Mouse (Mus musculus): ENCODE measurements around the gene Adamtsl1. TPM values are rescaled to one million over a fixed set of nuclear protein-coding genes. Genes with fewer than 3 reads are reported as not detected.

Gene Adamtsl1
- total RNA-seq, 2 experiments from 2014 or later: 4.3 to 5.5 TPM

DNA sequence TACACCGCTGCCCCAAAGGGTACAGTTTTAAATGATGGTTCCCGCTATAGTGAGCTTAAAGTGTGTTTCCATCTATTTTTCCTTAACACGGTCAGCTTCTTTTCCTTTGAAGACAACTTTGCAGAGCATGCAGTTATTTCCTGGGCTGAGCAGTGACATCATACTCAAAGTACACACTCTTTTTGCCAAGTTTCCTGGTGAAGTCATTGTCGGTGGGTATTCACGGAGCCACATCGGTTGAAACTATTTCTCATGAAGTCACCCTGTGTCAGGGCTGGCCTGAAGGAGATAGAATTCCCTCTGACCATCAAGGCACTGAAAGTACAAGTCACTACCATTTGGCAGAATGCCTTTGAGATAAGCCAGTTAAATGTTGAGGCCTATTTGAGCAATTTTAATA lies 45.8 kb downstream of the Adamtsl1 start:
- DNase-seq (ENCODE audit: extremely low spot score in 1 of 2, low spot score in 2 of 2): no peak
- intact Hi-C loops (cut with DNase I): no loop called here

DNA sequence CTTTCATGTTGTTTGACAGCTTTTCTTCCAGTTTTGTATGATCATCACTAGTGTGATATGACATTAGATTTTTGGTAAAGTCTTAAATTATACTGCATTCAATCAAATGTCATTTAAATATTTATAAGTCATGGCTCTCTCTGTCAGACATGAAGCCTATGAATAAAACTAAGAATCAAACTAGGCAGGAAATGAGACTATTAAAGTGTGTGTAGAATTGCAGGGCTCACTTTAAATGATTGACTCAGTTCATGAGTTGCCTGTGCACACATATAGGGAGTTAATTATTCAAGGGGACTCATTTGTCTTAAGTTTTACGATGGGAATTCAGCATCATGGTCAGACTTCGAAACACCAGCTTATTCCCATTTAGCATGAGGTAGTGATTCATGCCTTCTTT lies 71.5 kb downstream of the Adamtsl1 start:
- no peak for DNase-seq (ENCODE audit: extremely low spot score in 1 of 2, low spot score in 2 of 2)
- intact Hi-C loops (cut with DNase I): no loop called here
- Histone ChIP-seq H3K27ac (no peak overlapping the region), H3K4me3 (no peak overlapping the region)
- TF ChIP-seq CTCF (IDR thresholded peaks at IDR 0.05): no peak

More for the DNA sequence above, 45.8 kb downstream of the Adamtsl1 start:
- Histone ChIP-seq H3K27ac (no peak overlapping the region), H3K4me3 (no peak overlapping the region)
- TF ChIP-seq CTCF (IDR thresholded peaks at IDR 0.05): no peak

- H3K27ac ChIP-seq: no peak overlapping the region
- intact Hi-C loops (cut with DNase I): no loop called here
- no peak for DNase-seq (ENCODE audit: extremely low spot score in 1 of 2, low spot score in 2 of 2)
- TF ChIP-seq CTCF (IDR thresholded peaks at IDR 0.05): no peak
- no peak overlapping the region for H3K4me3 ChIP-seq
These were observed 75.0 kb downstream of the Adamtsl1 start for GRCm38 (mm10) chr4:85588928-85589327.

GRCm38 (mm10) chr4:85591037-85591436 lies 77.1 kb downstream of the Adamtsl1 start:
- no peak overlapping the region for H3K27ac ChIP-seq
- DNase-seq (ENCODE audit: extremely low spot score in 1 of 2, low spot score in 2 of 2): no peak
- intact Hi-C loops (cut with DNase I): no loop called here
- TF ChIP-seq CTCF (IDR thresholded peaks at IDR 0.05): no peak
- H3K4me3 ChIP-seq: no peak overlapping the region

GRCm38 (mm10) chr4:85594159-85594558 lies 80.2 kb downstream of the Adamtsl1 start:
- no peak for TF ChIP-seq CTCF (IDR thresholded peaks at IDR 0.05)
- intact Hi-C loops (cut with DNase I): no loop called here
- DNase-seq (ENCODE audit: extremely low spot score in 1 of 2, low spot score in 2 of 2): no peak
- no peak overlapping the region for H3K27ac ChIP-seq
- H3K4me3 ChIP-seq: no peak overlapping the region

DNA sequence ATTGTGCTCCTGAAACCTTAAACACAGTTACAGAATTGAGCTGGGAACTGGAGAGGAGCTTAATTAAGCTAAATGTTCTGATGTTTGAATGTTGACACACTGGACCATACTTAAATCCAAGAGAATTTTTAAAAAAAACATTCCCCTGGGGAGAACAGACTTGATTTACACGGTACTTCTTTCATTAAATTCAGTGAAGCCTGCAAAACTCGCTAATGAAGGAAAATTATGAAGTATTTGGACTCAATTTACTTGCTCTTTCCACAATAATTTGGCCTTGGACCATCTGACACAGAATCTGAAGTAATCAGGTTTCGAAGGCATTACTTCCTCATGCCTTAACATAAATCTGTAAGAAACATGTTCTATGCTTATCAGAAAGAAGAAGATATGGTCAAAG lies 99.4 kb downstream of the Adamtsl1 start:
- intact Hi-C loops (cut with DNase I): no loop called here
- no peak for TF ChIP-seq CTCF (IDR thresholded peaks at IDR 0.05)
- H3K27ac ChIP-seq: no peak overlapping the region

GRCm38 (mm10) chr4:85618746-85619145 lies 104.8 kb downstream of the Adamtsl1 start:
- intact Hi-C loops (cut with DNase I): no loop called here
- no peak for TF ChIP-seq CTCF (IDR thresholded peaks at IDR 0.05)
- no peak for DNase-seq (ENCODE audit: extremely low spot score in 1 of 2, low spot score in 2 of 2)
- H3K4me3 ChIP-seq: no peak overlapping the region
- no peak overlapping the region for H3K27ac ChIP-seq

More for the DNA sequence above, 99.4 kb downstream of the Adamtsl1 start:
- DNase-seq (ENCODE audit: extremely low spot score in 1 of 2, low spot score in 2 of 2): no peak
- no peak overlapping the region for H3K4me3 ChIP-seq

DNA sequence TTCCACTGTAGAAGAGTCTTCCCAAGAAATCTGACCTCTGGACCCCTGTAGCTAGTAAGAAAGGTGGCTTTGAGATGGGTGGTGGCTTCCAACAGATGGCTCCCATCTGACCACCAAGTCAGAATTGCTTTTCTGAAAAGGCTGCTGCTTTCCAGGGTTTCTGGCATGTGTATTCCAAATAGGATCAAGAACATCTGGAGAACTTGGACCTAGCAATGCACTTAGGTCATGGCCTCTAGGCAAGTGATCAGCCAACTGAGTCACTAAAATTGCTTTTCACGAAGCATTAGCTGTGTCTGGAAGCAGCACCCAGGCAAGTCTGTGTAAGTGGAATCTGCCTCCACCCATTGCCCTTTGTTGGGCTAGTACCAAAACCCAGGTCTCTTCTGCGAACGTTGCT lies 105.3 kb downstream of the Adamtsl1 start:
- no peak overlapping the region for H3K4me3 ChIP-seq
- no peak for DNase-seq (ENCODE audit: extremely low spot score in 1 of 2, low spot score in 2 of 2)
- TF ChIP-seq CTCF (IDR thresholded peaks at IDR 0.05): no peak
- intact Hi-C loops (cut with DNase I): no loop called here
- H3K27ac ChIP-seq: no peak overlapping the region

DNA sequence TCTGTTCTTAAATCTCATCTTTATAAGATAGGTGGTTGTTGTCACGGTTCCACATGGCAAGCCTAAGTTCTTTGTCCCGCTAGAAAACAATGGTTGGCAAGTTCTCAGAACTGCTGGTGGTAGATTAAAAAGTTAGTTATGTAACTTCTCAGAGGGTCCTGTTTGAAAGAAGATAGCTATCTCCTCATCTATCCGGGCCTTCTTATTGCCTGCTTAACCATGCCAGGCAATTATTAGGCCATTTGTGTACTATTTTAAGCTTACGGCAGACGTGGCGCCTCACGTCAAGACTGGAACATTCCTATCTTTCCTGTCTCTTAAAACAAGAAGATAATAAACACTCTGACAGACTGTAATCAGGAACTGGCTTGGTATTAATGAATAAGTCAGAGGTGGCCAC lies 115.4 kb downstream of the Adamtsl1 start:
- intact Hi-C loops (cut with DNase I): no loop called here
- TF ChIP-seq CTCF (IDR thresholded peaks at IDR 0.05): no peak
- Histone ChIP-seq H3K4me3 (no peak overlapping the region), H3K27ac (no peak overlapping the region)
- DNase-seq (ENCODE audit: extremely low spot score in 1 of 2, low spot score in 2 of 2): no peak

- intact Hi-C loops (cut with DNase I): no loop called here
- TF ChIP-seq CTCF (IDR thresholded peaks at IDR 0.05): no peak
- Histone ChIP-seq H3K4me3 (no peak overlapping the region), H3K27ac (no peak overlapping the region)
- DNase-seq (ENCODE audit: extremely low spot score in 1 of 2, low spot score in 2 of 2): no peak
These were observed 155.3 kb downstream of the Adamtsl1 start for GRCm38 (mm10) chr4:85669271-85669670.

- DNase-seq (ENCODE audit: extremely low spot score in 1 of 2, low spot score in 2 of 2): no peak
- Histone ChIP-seq H3K27ac (no peak overlapping the region), H3K4me3 (no peak overlapping the region)
- intact Hi-C loops (cut with DNase I): no loop called here
- no peak for TF ChIP-seq CTCF (IDR thresholded peaks at IDR 0.05)
These were observed 155.8 kb downstream of the Adamtsl1 start for GRCm38 (mm10) chr4:85669735-85670134.

DNA sequence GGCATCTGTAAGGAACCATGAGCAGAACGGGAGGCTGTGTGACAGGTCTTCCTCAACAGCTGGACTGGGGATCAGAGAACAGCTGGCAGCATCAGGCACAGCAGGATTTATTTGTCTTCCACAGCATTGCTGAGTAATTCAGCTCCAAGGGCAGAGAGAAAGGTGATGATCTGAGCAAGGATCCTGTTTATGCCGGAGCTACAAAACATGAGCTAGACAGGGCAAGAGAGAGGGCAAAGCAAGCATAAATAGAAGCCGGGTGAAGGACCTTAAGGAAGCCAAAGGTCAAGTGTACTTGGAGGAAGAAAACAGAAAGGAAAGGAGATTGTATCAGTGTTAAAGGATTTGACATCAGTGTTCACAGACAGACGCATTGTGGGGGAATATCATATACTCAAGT lies 158.3 kb downstream of the Adamtsl1 start:
- no peak for DNase-seq (ENCODE audit: extremely low spot score in 1 of 2, low spot score in 2 of 2)
- intact Hi-C loops (cut with DNase I): no loop called here
- Histone ChIP-seq H3K4me3 (no peak overlapping the region), H3K27ac (no peak overlapping the region)
- TF ChIP-seq CTCF (IDR thresholded peaks at IDR 0.05): no peak

- TF ChIP-seq CTCF (IDR thresholded peaks at IDR 0.05): no peak
- DNase-seq (ENCODE audit: extremely low spot score in 1 of 2, low spot score in 2 of 2): no peak
- H3K4me3 ChIP-seq: no peak overlapping the region
- H3K27ac ChIP-seq: no peak overlapping the region
- intact Hi-C loops (cut with DNase I): no loop called here
These were observed 163.6 kb downstream of the Adamtsl1 start for GRCm38 (mm10) chr4:85677621-85678020.

- TF ChIP-seq CTCF (IDR thresholded peaks at IDR 0.05): no peak
These were observed 172.2 kb downstream of the Adamtsl1 start for GRCm38 (mm10) chr4:85686160-85686559.

More at GRCm38 (mm10) chr4:85686160-85686559, 172.2 kb downstream of the Adamtsl1 start:
- intact Hi-C loops (cut with DNase I): no loop called here
- Histone ChIP-seq H3K27ac (no peak overlapping the region), H3K4me3 (no peak overlapping the region)
- DNase-seq (ENCODE audit: extremely low spot score in 1 of 2, low spot score in 2 of 2): no peak

All from left cerebral cortex, adult 2 months (tissue).